Mouse (Mus musculus) mature B cell (primary cell): ENCODE results near the gene Fez2.

Experiments used
- in situ Hi-C: fragments of 300-500 bp; cut with MboI; formaldehyde crosslinking; loops from 2 replicates; pipeline ENCODE4 v1.14.3; 2019

The Fez2 gene

DNA sequence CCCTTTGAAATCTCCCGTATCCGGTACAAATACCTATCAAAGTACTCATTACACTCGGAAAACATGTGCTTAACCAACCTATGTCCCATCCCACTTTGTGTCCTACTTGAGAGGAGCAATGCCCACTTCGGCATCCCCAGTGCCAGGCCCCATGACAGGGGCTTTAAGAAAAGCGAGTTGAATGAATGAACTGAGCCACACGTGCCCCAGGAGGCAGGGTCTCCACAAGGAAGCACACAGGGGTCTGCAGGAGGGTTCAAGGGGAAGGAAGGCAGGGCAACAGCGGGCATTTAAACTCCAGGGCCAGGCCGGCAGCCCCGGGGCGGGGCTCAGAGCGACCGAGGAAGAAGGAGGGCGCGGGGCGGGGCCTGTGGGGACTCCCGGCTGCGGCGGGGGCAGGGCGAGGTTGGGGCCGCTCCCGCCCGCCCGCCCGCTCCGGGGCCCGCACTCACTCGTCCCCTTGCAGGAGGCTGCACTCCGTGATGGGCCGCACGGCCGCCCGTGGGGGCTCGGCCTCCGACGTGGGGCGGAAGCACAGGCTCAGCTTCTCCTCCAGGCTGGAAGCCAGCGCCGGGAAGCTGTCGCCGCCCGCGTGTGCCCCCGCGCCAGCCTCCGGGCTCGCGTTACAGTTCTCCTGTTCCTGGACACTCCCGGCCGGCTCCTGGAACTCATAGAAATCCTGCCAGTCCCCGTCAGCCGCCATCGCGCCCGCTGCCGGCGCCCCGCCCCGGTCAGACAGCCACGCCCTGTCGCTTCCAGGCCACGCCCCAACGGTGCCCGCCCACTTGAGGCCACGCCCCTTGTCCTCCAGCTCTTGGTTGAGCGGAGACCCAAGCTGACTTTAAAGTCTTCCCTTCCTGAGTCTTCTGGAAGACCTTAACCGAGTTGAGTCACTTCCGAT, at the start of gene Fez2:
TSS of gene Fez2 (minus strand) at position 772 of the 901 bp plus-strand sequence.
- in situ Hi-C loops: no loop called here

DNA sequence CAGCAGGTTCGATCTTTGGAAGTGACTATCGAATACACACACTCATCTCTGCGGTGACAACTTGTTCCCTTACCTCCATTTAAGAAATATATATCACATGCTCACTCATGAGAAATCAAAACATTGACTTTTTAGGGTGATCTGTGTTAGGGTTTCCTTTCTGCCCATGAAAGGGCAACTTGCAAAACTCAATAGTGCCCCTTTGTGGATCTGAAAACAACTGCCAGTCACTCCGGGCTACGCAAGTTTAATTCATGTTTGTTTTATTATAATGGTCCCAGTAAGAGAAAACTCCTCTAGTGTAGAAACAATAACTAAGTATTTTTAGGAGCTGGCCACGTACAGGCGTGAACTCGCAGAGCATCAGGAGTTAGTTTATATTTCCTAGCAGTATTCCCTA, 47.5 kb upstream of the Fez2 start:
- in situ Hi-C loops: no loop called here

DNA sequence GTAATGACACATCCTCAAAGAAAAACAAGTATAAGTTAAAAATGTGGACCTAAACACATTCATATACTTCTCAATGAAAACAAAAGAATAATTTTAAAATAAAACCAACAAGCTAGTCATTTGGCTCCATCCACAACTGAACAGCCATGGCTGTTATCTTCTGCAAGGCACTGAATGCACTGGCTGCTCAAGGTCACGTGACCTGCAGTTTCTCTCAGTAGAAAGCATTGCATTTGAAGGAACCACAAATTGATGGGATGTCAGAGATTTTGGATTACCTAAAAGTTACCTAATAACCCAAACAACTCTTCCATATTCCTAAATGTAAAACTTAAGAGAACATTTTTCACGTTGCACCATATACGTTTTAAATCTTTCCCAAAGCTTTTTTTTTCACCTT, 47.1 kb upstream of the Fez2 start:
- in situ Hi-C loops: no loop called here

DNA sequence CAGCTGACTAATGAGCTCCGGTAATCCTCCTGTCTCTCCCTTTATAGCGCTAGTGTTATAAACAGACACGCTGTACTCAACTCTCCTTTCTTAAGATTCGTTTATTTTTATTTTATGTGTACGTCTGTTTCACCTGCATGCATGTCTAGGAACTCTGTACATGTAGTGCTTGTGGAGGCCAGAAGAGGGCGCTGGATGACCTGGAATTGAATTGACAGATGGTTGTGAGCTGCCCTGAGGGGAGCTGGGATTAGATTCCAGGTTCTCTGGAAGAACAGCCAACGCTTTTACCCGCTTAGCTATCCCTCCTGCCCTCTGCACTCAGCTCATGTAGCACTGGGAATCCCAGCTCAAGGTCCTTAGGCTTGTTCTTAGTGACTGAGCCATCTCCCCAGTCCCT, 42.2 kb upstream of the Fez2 start:
- in situ Hi-C loops: no loop called here

DNA sequence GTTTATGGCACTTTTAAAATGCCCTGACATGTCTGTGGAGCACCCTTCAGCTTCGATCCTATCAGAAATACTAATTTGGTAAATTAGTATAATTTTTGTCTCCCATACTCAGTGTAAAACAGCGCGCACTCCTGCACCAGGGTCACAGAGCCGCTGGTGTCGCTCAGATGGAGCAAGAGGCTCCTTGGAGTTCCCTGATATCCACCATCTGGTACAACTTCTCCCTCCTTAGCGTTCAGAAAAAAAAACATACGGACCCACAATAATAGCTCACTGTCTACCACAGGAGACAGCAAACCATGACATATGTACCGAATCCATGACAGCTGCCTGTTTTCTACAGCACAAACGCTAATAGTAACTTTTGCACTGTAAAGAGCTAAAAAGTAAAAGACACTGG, 37.6 kb upstream of the Fez2 start:
- in situ Hi-C loops: no loop called here

- in situ Hi-C loops: no loop called here
These were observed 37.2 kb upstream of the Fez2 start for GRCm38 (mm10) chr17:78455114-78455513.

GRCm38 (mm10) chr17:78454189-78454977, 36.4 kb upstream of the Fez2 start:
- in situ Hi-C loops: no loop called here

GRCm38 (mm10) chr17:78453529-78453928, 35.6 kb upstream of the Fez2 start:
- in situ Hi-C loops: no loop called here

GRCm38 (mm10) chr17:78451886-78452285, 33.9 kb upstream of the Fez2 start:
- in situ Hi-C loops: no loop called here

DNA sequence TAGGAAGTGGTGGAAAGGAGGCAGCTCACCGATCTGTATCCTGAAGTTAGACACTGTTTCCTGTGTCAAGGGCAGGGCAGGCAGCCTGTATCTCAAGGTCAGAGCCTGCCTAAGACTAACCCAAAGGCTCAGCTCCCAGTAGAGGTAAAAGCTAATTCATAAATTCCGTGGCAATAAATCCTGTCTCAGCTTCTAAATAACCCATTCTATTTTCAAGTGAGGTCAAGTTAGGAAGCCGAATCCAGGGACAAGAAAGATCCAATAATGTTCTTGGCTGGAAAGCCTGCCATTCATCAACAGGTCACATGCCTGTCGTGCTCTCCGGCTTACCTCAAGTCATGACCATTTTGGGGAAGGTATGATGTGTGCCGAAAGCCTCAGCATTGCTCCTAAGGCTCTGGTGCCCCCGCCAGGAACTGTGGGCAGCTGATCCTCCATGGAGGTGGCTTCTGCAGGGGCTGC, 33.4 kb upstream of the Fez2 start:
- in situ Hi-C loops: no loop called here

GRCm38 (mm10) chr17:78449635-78450197, 31.8 kb upstream of the Fez2 start:
- in situ Hi-C loops: no loop called here

GRCm38 (mm10) chr17:78444826-78445225, 26.9 kb upstream of the Fez2 start:
- in situ Hi-C loops: no loop called here

DNA sequence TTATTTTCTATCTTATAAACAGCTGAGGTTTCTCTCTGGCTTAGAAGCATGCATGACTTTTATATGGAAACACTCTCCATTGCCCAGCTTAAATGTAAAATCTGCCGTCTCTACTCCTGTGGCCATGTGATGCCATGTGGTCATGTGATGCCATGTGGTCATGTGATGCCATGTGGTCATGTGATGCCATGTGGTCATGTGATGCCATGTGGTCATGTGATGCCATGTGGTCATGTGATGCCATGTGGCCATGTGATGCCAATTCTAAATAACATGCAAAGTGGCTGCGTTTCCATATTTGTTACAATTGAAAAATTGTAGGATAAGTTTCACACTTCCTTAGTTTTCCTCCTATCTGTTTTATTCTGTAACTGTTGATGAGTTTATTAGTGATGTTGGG, 22.8 kb upstream of the Fez2 start:
- in situ Hi-C loops: no loop called here

DNA sequence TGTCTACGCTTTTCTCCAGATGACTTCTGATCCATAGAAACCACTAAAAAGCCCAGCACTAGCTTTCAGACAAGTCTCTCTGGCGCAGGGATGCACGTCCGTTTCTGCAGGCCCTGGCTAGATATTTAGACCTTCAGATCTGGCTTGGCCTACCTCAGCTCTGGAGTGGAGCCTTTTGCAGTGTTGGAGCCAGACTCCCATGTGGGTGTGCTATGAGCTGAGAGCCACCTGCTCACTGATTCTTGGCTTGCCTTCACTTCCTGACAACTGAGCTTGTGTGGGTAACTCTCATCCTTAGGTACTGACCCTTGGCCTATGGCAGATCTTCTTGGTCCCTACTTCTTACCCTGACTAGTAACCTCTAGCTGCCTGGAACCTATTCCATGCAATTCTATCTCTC, 19.2 kb upstream of the Fez2 start:
- in situ Hi-C loops: no loop called here

DNA sequence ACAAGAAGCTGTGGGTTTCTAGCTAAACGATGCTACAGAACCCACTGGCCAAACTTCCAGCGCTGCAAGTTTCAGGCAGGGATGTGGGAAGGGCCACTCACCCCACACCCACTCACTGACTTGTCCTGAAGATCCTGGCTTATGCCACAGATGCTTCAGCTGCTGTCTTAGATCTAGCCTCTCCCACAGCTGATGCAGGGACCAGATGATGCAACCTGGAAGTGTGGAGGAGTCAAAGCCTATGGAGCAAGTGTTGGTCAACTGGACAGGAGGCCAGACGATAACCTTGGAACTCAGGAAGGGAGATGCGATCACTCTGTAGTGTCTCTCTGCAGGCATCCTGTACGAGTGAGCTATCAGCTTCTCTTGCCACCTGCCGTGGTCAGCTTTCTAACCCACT, 17.7 kb upstream of the Fez2 start:
- in situ Hi-C loops: no loop called here

GRCm38 (mm10) chr17:78434746-78435145, 16.8 kb upstream of the Fez2 start:
- in situ Hi-C loops: no loop called here

- in situ Hi-C loops: no loop called here
These were observed 12.4 kb upstream of the Fez2 start for GRCm38 (mm10) chr17:78430374-78430773.

DNA sequence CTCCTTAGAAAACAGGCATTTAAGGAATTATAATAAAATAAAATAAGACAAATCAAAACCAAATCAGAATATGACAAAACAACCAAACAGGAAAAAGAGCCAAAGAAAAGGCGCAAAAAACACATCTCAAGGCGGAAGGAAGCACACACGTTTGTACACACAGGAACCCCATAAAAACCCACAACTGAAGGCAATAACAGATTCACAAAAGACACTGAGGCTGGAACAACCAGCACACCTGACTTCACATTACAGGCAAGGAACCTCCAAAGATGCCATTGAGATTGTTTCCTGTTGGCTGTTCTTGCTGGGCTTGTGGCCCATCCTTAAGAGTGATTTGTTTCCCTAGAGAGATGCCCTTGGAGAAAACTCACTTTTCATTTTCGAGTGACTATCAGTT, 11.1 kb upstream of the Fez2 start:
- in situ Hi-C loops: no loop called here

- in situ Hi-C loops: no loop called here
These were observed 7.1 kb upstream of the Fez2 start for GRCm38 (mm10) chr17:78425026-78425425.

- in situ Hi-C loops: no loop called here
These were observed 1.3 kb upstream of the Fez2 start for GRCm38 (mm10) chr17:78419216-78419615.

- in situ Hi-C loops: no loop called here
These were observed 2.7 kb downstream of the Fez2 start for GRCm38 (mm10) chr17:78415255-78415654.

DNA sequence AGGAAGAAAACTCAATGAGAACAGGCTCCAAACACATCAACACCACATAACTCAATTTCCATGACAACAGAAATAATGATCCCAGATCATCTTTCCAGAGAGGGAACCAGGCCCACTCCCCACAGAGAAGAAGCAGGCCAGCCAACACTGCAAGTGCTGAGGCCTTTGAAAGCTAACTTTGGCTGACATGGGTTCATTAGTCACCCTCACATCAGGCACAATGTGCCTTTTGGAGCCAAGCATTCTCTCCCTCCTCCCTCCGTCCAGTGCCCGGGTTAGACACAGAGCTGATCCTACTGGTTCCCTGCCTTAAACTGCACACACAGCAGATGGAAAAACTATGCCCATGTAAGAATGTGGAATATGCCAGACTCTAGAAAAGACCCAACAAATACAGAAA, 8.1 kb downstream of the Fez2 start:
- in situ Hi-C loops: no loop called here

- in situ Hi-C loops: no loop called here
These were observed 9.6 kb downstream of the Fez2 start for GRCm38 (mm10) chr17:78408386-78408785.
